Mouse (Mus musculus): ENCODE measurements around the gene Etnk1.
"Not testable (repeated sequence)": the region's sequence is repeated elsewhere in the genome, so short reads cannot be mapped to it uniquely, and the experiment has no call there.

Etnk1 gene

DNA sequence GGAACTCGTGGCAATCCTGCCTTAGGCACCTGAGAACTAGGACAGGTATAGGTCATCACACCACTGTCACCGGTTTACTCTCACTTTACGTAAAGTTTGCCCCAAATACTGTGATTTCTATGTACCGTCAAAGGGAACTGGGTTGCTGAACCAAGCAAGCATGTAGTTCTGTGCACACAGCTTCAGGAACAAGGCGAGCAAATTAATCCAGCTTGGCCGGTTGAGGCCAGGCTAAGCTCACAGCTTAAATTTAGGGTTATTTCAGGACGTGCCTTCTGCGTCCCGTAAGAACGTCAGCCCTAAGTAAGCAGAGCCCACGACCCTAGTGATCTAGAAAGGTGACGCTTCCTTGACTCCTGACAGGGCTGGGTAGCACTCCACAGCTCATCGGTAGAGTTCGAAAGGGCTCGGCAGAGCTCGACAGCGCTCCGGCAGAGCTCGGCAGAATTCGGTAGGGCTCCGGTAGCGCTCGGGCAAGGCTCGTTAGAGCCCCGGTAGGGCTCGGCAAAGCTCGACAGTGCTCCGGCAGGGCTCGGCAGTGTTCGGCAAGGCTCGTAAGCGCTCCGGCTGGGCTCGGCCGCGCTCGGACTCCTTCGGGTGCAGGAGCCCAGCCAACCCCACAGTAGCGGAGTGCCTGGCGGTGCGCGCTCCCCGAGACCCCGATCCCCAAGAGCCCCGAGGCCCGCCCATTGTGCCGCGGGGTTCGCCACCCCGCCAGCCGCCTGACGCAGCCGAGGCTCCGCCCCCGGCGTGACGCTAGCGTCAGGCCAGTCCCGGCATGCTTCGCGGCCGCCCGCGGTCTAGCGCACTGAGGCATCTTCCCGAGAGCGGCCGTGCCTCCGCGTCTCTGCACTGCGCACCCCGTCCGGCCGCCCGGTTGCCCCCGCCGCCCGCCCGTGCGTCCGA is at the start of gene Etnk1:
TSS of gene Etnk1 (plus strand) at position 770 of the 906 bp plus-strand sequence.
- DNase-seq (ENCODE audit: extremely low read depth, low read depth, low spot score), result peak; percentile 26

DNA sequence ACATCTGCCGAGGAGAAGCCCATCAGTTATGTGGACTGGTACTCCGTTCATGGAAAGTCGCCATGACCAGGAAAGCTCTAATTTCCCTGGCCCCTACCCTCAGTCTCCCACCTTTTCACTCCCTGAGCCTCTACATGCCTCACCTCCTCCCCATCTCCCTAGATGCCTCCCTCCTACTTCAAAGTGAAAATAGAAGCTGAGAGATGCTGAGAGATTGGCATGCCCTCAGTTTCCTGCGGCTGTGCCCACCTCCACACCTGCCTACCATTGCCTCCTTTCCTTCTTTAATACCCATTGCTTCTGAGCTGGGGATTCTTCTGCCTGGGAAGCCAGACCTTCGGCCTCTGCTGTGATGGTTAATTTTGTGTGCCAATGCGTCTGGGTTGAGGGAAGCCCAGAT is 47.7 kb upstream of the Etnk1 start:
- no peak for DNase-seq (ENCODE audit: extremely low read depth, low read depth, low spot score)

DNA sequence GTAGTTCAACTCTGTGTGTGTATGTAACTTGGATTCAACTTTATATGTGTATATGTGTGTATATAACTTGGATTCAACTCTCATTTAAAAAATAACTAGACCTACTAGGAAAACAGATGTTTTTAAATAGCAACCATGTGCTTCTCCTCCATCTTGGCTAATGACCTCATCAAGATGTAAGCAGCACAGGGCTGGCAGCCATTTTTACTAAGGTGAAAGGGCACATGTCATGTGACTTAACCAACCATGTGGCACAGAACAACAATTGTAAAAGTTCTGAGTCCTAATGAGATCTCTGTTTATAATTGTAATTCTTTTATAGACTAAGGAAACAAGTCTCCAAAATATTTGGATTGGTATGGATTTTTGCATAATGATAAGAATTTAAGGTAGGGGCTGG is 41.3 kb upstream of the Etnk1 start:
- no peak for DNase-seq (ENCODE audit: extremely low read depth, low read depth, low spot score)

DNA sequence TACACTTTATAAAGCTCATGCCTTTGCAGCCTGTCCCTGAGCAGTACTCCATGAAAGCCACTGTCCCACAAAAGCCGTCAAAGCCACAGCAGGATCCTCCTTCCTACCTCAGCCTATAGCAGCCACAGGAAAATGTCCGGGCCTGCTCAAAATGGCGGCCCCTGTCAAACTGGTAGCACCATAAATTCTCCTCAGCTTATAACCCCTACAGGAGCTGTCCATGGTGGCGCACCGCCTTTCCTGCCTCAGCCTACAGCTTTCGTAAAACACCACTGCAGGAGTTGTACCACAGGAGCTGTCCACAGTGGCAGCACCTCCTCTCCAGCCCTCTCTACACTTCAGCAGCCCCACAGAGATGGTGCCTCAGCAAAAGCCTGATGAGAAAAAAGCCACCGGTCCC is 37.6 kb upstream of the Etnk1 start:
- no peak for DNase-seq (ENCODE audit: extremely low read depth, low read depth, low spot score)

DNA sequence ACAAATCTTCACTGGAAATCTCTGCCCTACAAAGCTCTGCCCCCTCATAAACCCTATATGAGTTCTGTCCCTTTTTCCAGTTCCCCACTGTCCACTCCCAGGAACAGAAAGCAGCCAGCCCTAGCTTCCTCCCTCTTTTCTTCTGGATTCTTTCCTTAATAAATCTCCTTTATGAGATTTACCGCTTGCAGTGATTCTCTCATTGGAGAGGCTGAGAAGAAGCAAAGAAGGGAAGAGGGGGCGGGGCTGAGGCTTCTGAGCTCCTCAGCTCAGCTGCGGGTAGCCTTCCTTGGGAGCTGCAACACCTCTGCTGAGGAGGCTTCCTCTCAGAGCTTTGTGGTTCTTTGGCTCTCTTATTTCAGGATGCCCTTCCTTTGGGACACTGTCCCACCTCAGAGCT is 37.1 kb upstream of the Etnk1 start:
- no peak for DNase-seq (ENCODE audit: extremely low read depth, low read depth, low spot score)

DNA sequence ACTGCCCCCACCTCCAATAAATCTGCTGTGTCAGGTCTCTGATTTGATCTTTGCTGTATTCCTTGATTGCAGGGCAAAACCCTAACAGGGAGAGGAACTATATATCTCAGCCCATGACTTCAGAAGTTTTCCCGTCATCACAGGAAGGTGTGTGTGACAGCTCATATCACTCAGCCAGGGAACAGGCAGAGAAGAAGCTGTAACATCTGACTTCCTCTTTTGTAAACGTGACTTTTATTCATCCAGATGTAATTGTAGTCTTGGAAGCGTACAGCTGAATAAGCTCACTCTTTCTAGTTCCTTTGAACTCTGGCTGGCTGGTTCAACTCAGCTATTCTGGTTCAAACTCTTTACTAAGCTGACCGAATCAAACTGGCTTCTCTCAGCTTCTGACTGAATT is 36.6 kb upstream of the Etnk1 start:
- no peak for DNase-seq (ENCODE audit: extremely low read depth, low read depth, low spot score)

DNA sequence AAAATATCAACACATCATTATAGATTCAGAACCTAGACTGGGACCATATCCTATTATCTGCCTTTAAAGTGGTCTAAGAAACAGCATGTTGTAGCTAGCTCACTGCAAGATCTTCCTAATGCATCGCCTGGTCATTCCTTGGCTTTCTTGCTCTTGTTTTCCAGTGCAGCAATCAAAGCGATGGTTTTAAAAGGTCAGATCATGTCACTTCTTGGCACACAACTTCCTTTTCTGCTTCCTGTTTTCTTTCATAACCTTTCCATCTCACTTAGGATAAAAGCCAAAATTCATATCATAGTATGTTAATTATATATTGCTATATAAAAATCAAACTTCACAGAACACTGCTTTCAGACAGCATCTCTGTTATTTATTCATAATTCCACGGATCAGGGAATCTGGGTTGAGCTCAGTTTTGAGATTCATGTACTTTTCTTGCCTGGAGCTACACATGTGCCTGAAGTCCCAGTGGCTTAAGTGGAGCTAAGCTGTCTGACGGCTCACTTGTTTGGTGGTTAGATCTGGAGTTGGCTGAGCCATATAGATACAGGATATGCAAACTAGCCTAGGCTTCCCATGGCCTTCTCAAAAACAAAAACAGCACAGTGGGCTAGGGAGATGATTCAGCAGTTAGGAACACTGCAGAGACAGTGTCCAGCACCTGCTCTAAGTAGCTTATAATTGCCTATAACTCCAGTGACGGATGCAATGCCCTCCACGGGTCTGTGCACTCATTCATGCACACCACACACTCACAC is 34.9 kb upstream of the Etnk1 start:
- no peak for DNase-seq (ENCODE audit: extremely low read depth, low read depth, low spot score)

DNA sequence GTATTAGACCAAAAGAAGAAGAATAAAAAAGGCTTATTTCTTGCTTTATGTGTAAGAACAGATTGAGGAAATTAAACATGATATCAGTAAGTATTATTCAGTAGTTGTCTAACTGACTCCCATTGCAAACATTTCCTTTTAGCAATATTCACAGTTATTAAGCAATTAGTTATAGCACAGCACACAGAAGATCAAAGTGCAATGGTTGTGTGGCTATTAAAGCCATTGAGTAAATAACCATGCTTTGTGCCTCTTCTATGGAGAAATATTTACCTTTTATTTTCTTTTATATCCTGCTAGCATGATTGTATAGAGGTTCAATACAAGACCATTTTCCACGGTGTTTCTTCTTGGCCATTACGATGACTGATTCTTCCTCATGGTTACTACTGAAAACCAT is 33.9 kb upstream of the Etnk1 start:
- no peak for DNase-seq (ENCODE audit: extremely low read depth, low read depth, low spot score)

DNA sequence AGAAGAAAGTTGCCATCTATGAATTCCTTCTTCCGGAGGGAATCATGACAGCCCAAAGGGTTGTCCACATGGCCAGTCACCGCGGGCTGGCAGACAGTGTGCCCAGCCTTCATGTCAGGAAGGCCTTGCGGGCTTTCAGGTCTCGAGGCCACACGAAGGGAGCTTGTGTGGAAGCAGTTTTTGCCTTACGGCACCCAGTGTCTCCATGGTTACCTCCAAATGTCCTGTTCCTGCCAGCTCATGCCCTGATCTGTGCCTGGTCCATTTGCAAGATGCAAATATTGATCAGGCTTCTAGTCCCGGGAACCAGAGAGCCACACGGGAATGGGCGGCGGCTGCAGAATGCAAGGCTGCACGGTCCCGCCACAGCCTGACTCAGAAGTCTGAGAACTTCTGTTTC is 31.9 kb upstream of the Etnk1 start:
- no peak for DNase-seq (ENCODE audit: extremely low read depth, low read depth, low spot score)

DNA sequence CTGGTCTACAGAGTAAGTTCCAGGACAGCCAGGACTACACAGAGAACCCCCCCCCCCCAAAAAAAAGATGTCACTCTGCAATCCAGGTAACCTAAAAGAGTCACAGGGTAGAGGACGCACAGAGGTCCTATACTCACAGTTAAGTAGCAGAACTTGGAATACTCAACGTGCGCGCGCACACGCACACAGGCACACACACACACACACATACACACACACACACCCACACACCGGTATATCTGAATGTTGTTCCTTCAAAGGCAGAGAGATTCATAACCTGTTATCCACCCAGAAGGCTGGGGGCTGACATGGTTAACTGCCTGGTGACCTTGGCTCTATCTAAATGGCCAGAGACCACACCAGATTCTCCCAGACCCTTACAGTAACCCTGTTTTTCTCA is 30.3 kb upstream of the Etnk1 start:
- no peak for DNase-seq (ENCODE audit: extremely low read depth, low read depth, low spot score)

DNA sequence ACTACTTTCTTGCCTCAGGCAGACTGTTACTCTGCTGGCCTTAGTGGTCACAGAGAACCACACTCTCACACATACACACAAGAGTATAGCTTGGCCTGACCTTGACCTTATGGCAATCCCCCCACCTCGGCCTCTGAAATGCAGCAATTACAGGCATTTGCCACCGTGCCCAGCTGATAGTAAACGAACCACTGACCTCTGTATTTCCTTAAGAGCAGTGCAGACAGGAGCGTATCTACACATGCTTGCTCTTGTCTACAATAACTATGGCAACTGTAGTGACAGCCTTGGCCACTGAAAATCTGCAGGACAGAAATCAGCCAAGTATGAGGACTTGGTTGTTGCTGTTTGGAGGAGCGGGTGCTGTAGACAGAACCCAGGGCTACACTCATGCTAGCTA is 29.7 kb upstream of the Etnk1 start:
- DNase-seq (ENCODE audit: extremely low read depth, low read depth, low spot score), result no peak

DNA sequence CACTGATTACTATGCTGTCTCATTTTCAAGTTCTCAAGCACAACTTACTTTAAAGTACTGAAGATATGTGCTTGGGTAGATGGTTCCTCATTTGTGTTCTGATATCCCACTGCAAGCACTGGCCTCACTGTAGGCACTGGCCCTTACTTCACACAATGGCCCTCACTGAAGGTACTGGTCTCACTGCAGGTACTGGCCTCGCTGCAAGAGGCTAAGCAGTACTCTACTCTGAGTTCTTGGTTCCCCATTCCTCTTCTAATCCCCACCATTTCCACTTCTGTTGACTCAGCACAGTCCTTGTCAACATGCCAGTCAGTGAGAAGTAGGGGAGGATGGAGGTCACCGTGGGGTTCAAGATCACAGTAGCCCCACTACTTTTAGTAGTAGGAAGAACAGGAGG is 27.6 kb upstream of the Etnk1 start:
- no peak for DNase-seq (ENCODE audit: extremely low read depth, low read depth, low spot score)

DNA sequence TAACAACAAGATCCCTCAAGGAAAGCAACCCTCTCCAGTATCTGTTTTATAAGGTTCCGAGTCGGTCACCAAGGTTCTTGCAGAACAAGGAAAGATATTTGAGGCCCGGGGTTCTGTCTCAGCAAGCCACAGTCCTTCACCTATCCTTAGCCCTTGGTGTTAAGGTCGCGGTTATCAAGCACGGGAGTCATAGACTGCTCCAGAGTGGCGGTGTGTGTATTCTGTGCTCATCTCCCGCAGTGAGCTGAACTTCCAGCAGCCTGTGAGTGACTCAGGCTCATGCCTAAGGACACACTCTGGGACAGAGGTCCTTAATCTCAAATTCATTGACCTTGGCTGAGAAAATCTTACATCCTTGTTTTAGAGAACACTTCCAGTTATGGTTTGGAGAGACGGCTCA is 26.1 kb upstream of the Etnk1 start:
- no peak for DNase-seq (ENCODE audit: extremely low read depth, low read depth, low spot score)

DNA sequence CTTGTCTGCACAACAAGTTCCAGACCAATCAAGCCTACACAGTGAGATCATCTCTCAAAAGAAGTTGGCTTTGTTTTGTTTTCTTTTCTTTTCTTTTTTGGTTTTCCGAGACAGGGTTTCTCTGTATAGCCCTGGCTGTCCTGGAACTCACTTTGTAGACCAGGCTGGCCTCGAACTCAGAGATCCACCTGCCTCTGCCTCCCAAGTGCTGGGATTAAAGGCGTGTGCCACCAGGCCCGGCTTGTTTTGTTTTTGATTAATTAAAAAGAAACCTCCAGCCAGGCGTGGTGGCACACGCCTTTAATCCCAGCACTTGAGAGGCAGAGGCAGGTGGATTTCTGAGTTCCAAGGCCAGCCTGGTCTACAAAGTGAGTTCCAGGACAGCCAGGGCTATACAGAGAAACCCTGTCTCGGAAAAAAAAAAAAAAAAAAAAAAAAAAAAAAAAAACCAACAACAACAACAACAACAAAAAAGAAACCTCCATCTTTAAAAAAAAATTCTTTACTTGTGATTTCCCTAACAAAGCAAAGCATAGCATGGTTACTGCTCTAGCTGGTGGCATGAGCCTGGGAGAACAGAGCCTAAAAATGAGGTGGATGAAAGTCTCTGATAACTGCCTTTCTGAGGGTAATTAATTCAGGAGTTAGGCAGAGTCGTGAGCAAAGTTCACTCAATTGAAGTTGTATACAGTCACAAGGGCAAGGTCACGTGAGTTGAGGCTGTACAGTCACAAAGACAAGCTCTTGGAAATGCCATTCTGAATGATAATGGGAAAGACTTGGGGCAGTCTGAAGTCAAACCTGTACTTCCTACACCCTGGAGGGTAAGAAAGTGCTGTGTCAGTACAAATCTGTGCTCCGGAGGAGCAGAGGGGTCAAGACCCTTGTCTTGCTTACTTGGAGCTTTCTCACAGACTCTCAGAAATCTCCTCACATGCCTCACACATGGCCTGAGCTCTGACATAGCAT is 25.1 kb upstream of the Etnk1 start:
- DNase-seq (ENCODE audit: extremely low read depth, low read depth, low spot score), result not testable (repeated sequence)

DNA sequence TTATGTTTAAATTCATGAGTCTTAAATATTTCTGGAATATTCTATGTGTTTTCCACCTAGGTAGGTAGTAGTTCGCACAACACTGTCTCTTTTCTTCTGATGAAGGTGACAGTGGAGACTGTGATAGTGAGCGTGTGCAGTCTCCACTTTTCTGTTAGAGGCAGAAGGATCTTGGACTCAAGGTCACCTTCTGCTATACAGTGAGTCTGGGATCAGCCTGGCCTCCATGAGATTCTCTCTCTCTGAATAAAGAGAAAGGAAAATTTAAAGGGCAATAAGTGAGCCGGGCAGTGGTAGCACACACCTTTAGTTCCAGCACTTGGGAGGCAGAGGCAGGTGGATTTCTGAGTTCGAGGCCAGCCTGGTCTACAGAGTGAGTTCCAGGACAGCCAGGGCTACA is 24.2 kb upstream of the Etnk1 start:
- DNase-seq (ENCODE audit: extremely low read depth, low read depth, low spot score), result no peak

DNA sequence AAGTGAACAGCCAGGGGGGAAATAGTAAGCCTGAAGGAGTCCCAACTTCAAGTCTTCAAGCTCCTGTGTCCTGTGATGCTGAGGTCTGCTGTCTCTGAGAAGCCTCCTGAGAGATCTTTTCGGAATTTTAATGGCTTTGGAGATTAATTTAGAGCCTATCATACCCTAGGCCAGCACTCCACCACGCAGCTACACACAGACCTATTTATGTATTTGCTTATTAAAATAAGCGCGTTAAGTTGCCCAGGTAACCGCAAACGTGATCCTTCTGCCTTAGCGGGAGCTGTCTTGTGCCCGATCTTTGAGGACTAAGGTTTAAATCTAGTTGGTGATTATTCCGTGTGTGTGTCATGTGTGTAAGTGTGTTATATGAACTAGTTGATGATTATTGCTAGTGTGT is 23.7 kb upstream of the Etnk1 start:
- DNase-seq (ENCODE audit: extremely low read depth, low read depth, low spot score), result no peak

DNA sequence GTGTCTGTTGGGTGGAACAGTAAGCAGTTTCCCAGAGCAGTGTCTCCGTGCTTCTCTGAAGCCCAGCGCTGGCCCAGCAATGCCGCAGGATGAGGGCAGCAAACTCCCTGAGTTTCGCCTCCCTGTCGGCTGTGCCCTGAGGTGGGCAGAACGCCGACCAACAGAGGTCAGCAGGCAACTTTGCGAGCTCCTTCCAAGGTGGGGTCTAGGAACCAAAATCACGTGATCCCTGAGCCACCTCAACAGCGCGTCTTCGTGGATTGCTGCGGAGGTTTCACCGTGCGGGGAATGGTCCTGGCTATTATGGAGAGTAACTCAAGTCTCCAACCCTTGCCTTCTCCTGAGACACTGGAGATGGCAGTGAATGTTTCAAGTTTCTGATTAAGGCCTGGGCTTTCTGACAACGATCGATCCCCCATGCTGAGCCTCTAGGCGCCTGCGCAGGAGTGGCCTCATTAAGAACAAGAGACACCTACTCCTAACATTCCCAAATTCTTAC is 23.2 kb upstream of the Etnk1 start:
- no peak for DNase-seq (ENCODE audit: extremely low read depth, low read depth, low spot score)

DNA sequence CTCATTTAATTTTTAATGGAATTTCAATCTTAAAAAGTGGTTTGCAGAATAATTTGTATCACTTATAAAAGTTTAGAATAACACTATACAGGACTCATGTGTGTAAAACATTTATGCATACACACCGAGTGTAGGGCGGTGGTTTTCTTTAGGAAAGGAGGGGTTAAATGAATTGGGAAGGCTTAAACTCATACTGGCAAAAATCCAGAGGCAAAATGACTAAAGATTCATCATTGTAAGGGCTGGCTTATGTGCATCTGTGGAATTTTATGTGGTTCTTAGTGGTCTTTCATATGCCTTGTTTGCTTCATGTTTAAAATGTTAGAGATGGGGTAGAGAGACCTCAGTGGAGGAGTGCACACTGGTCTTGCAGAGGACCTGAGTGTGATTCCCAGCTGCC is 22.5 kb upstream of the Etnk1 start:
- DNase-seq (ENCODE audit: extremely low read depth, low read depth, low spot score), result no peak

DNA sequence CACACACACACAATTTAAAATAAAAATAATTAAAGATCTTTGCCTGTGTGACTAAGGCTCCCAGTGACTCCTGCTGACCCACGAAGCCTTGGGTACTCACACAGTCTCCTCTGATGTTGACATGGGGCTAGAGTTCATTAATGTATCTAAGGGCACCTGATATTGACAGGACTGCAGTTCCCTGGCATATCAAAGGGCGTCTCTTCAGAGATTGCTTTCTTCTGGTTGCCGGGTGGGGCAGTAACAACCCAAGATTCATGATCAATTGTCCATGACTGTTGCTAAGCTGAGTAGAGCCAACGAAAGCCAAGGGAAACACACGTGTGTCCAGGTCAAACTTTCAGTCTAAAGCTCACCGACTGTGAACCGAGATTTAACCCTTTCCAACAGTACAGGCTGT is 22.0 kb upstream of the Etnk1 start:
- no peak for DNase-seq (ENCODE audit: extremely low read depth, low read depth, low spot score)

DNA sequence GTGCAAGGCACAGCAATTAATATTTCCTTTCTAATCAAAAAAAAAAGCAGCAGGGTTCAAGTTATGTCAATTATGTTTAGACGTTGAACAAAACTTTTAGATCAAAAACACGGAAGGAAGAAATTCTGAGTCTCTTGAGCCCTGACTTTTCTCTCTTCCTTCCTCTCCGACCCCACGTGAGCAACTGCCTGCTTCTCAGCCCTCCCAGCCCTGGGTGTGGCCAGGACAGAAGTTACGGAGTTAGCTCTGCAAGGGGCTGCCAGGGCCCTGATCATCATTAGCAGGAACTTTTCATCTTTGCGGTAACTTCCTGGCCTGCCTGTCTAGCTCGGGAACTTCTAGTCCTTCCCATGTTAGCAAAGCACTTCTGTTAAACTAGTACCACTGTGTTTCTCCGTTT is 20.3 kb upstream of the Etnk1 start:
- DNase-seq (ENCODE audit: extremely low read depth, low read depth, low spot score), result no peak

DNA sequence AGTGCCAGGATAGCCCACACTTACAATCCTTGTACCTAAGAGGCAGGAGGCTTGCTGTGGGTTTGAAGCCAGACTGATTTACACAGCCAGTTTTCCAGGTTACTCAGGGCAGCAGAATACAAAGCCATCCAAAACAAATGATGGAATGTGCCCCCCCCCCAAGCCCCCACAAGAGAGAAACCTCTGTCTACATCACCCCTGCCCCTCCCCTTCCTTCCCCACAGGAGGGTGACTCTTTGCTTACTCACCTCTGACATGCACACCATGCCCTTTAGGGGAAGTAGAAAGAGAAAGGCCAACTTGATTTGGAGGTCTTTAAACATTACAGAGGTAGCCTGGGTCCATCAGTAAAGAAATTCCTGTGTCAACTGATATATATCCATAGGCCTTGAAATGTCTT is 18.2 kb upstream of the Etnk1 start:
- no peak for DNase-seq (ENCODE audit: extremely low read depth, low read depth, low spot score)
